Mouse (Mus musculus) stomach, postnatal 0 days (tissue): ENCODE results near the gene Cand2.

Source experiments
- CTCF ChIP-seq: IDR thresholded peaks from 2 replicates; pipeline ENCODE4 v1.5.1; 2016; ENCODE audit warnings: antibody characterized with exemption, low read depth, mild to moderate bottlenecking, moderate library complexity
- EP300 ChIP-seq: optimal IDR thresholded peaks from 2 replicates; pipeline ENCODE3; 2016; ENCODE audit warnings: antibody characterized with exemption

GRCm38 (mm10) chr6:115746326-115746725 lies 28.0 kb upstream of the Cand2 start:
- TF ChIP-seq CTCF (no peak), EP300 (no peak)
